Mouse (Mus musculus) liver, adult 2 months (tissue): ENCODE measurements around the gene Serpinb2. TPM values are rescaled to one million over a fixed set of nuclear protein-coding genes. Genes with fewer than 3 reads are reported as not detected.
A peak's percentile ranks its signal among the peaks of the same experiment; 100 is the strongest.

Source experiments
- DNase-seq: peaks from one replicate; pipeline ENCODE4 v3.0.0-alpha.2; 2011; ENCODE audit warnings: low read depth, low spot score; ENCODE audit errors: extremely low read depth
- H3K27ac ChIP-seq: fragments of 200-500 bp; replicated peaks from 2 replicates; pipeline ENCODE4 v1.5.1; 2012; ENCODE audit warnings: low read depth, mild to moderate bottlenecking, control low read depth, inconsistent platforms, low read length; ENCODE audit not compliant: insufficient read depth
- H3K27me3 ChIP-seq: fragments of 200-500 bp; 2 replicates; pipeline ENCODE4 v1.6.1; 2012; ENCODE audit warnings: mild to moderate bottlenecking, moderate library complexity, low read length, inconsistent platforms; ENCODE audit not compliant: control insufficient read depth, insufficient read depth
- H3K36me3 ChIP-seq: fragments of 200-500 bp; 2 replicates; pipeline ENCODE4 v1.6.1; 2012; ENCODE audit warnings: low read length, inconsistent platforms; ENCODE audit not compliant: control insufficient read depth, insufficient read depth
- H3K4me1 ChIP-seq: fragments of 200-500 bp; 2 replicates; pipeline ENCODE4 v1.6.1; 2011; ENCODE audit warnings: low read length; ENCODE audit not compliant: control insufficient read depth, insufficient read depth
- H3K4me3 ChIP-seq: fragments of 200-500 bp; 2 replicates; pipeline ENCODE4 v1.5.1; 2011; ENCODE audit warnings: low read depth, mild to moderate bottlenecking, control low read depth, low read length, moderate library complexity; ENCODE audit not compliant: insufficient read depth
- H3K79me2 ChIP-seq: fragments of 200-500 bp; 2 replicates; pipeline ENCODE4 v1.6.1; 2012; ENCODE audit warnings: inconsistent platforms, mild to moderate bottlenecking, low read length, moderate library complexity; ENCODE audit not compliant: control insufficient read depth, insufficient read depth
- H3K9ac ChIP-seq: fragments of 200-500 bp; 2 replicates; pipeline ENCODE4 v1.6.1; 2012; ENCODE audit warnings: low read depth, mild to moderate bottlenecking, control low read depth, inconsistent platforms, low read length
- CTCF ChIP-seq: fragments of 200-500 bp; IDR thresholded peaks from 2 replicates; pipeline ENCODE4 v1.5.1; 2011; ENCODE audit warnings: low read depth, low read length, control low read depth
- POLR2A ChIP-seq: fragments of 200-500 bp; IDR thresholded peaks from 2 replicates; pipeline ENCODE4 v1.6.1; 2011; ENCODE audit warnings: low read length, control low read depth; ENCODE audit not compliant: insufficient read depth; ENCODE audit errors: extremely low read depth
- WGBS: fragments of 180-500 bp; shearing (Covaris S2); methylation state at CpG from one replicate; pipeline ENCODE4 v1.1.7; 2018; 5-methylcytosine and 5-hydroxymethylcytosine counted together
- polyA plus RNA-seq: library from polyadenylated mRNA; depleted of rRNA; stranded (reverse); fragments of >200 nt; gene quantifications from 2 replicates; pipeline ENCODE4 v1.2.3, GENCODE M21; 2012
- total RNA-seq: library from RNA; depleted of rRNA; stranded (reverse); fragments of >200 nt; gene quantifications from 2 replicates; pipeline ENCODE4 v1.2.3, GENCODE M21; 2014

The Serpinb2 gene
- total and polyA plus RNA-seq, 2 experiments, result not detected

GRCm38 (mm10) chr1:107528325-107529078 is 17.3 kb downstream of the Serpinb2 start:
- DNase-seq, result no peak
- H3K9ac ChIP-seq, result no peak overlapping the region
- no peak overlapping the region for H3K27ac ChIP-seq
- TF ChIP-seq POLR2A (no peak), CTCF (no peak)
- H3K4me1 ChIP-seq, result no peaks in the 10 kb centered on the region
- WGBS, result 79% methylated on average over 3 of the region's 3 CpGs
- no peak overlapping the region for H3K4me3 ChIP-seq
- no peaks in the 10 kb centered on the region for H3K27me3 ChIP-seq
- H3K79me2 ChIP-seq, result no peaks in the 10 kb centered on the region
- no peaks in the 10 kb centered on the region for H3K36me3 ChIP-seq

- Histone ChIP-seq H3K4me1 (no peaks in the 10 kb centered on the region), H3K79me2 (no peaks in the 10 kb centered on the region), H3K27ac (no peak overlapping the region), H3K36me3 (no peaks in the 10 kb centered on the region), H3K27me3 (no peaks in the 10 kb centered on the region), H3K9ac (no peak overlapping the region), H3K4me3 (no peak overlapping the region)
- WGBS, result 76% methylated on average over 5 of the region's 5 CpGs
- TF ChIP-seq CTCF (no peak), POLR2A (no peak)
- DNase-seq, result no peak
Observed at GRCm38 (mm10) chr1:107529365-107530052, 18.3 kb downstream of the Serpinb2 start.

GRCm38 (mm10) chr1:107533736-107534135 is 22.5 kb downstream of the Serpinb2 start:
- H3K79me2 ChIP-seq, result no peaks in the 10 kb centered on the region
- no peak for DNase-seq
- no peak overlapping the region for H3K27ac ChIP-seq
- no peaks in the 10 kb centered on the region for H3K36me3 ChIP-seq
- WGBS, result 70% methylated on average over 3 of the region's 3 CpGs
- H3K27me3 ChIP-seq, result no peaks in the 10 kb centered on the region
- H3K4me3 ChIP-seq, result no peak overlapping the region
- no peak overlapping the region for H3K9ac ChIP-seq
- TF ChIP-seq POLR2A (no peak), CTCF (no peak)
- H3K4me1 ChIP-seq, result no peaks in the 10 kb centered on the region

DNA sequence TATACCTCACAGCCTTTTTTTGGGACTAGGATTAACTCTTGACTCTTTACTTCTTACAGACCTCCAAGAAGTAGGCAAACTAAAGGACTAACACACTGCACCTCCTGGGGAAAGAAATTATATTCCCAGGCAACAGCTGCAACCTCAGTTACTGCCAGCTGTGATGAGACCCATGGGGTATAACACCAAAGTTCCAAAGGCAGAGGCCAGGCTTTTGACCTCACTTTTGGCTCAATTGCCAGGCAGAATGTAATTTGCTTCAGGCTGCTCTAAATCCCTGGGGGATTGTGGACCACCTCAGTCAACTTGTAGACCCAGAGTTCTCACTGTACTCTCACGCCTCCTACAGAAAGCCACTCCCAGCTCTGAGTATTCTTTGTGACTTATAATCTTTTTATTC is 26.2 kb downstream of the Serpinb2 start:
- no peak for DNase-seq
- no peak overlapping the region for H3K4me3 ChIP-seq
- H3K36me3 ChIP-seq, result no peaks in the 10 kb centered on the region
- no peak overlapping the region for H3K9ac ChIP-seq
- no peak overlapping the region for H3K27ac ChIP-seq
- WGBS, result 85% methylated on average over 1 of the region's 1 CpGs
- TF ChIP-seq POLR2A (no peak), CTCF (no peak)
- H3K4me1 ChIP-seq, result no peaks in the 10 kb centered on the region
- no peaks in the 10 kb centered on the region for H3K27me3 ChIP-seq
- H3K79me2 ChIP-seq, result no peaks in the 10 kb centered on the region

DNA sequence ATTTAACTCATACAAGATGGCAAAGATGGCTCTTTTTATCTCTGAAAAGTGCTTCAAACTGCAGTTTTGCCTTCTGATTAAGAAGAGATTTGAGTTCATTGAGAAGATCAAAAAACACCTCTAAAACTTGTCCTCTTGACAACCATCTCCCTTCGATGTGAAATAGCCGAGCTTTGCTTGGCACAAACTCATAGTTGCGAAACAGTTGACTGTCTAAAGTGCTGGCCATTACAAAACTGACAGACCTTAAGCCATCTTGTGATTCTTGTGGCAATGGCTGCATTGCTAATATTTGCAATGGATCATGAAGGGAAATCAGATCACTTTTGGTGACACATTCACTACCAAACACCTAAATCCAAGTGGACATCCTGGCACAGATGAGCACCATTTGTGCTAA is 48.3 kb downstream of the Serpinb2 start:
- no peak overlapping the region for H3K27ac ChIP-seq
- DNase-seq, result peak; percentile 85
- TF ChIP-seq POLR2A (no peak), CTCF (no peak)
- H3K36me3 ChIP-seq, result no peaks in the 10 kb centered on the region
- no peaks in the 10 kb centered on the region; the same call in 1 of the 2 replicates for H3K4me1 ChIP-seq
- H3K9ac ChIP-seq, result no peak overlapping the region
- H3K4me3 ChIP-seq, result no peak overlapping the region
- 26% methylated on average over 3 of the region's 3 CpGs for WGBS
- H3K27me3 ChIP-seq, result no peaks in the 10 kb centered on the region
- H3K79me2 ChIP-seq, result no peaks in the 10 kb centered on the region

- 61% methylated on average over 1 of the region's 1 CpGs for WGBS
Observed at GRCm38 (mm10) chr1:107562110-107562509, 50.9 kb downstream of the Serpinb2 start.

More at GRCm38 (mm10) chr1:107562110-107562509, 50.9 kb downstream of the Serpinb2 start:
- H3K36me3 ChIP-seq, result no peaks in the 10 kb centered on the region
- no peak overlapping the region for H3K4me3 ChIP-seq
- no peak overlapping the region for H3K27ac ChIP-seq
- DNase-seq, result no peak
- no peak overlapping the region for H3K9ac ChIP-seq
- H3K4me1 ChIP-seq, result no peaks in the 10 kb centered on the region; the same call in 1 of the 2 replicates
- no peak for TF ChIP-seq CTCF
- no peak for TF ChIP-seq POLR2A
- no peaks in the 10 kb centered on the region for H3K79me2 ChIP-seq
- no peaks in the 10 kb centered on the region for H3K27me3 ChIP-seq
